Mouse (Mus musculus): ENCODE results near the gene Efcc1.

DNA sequence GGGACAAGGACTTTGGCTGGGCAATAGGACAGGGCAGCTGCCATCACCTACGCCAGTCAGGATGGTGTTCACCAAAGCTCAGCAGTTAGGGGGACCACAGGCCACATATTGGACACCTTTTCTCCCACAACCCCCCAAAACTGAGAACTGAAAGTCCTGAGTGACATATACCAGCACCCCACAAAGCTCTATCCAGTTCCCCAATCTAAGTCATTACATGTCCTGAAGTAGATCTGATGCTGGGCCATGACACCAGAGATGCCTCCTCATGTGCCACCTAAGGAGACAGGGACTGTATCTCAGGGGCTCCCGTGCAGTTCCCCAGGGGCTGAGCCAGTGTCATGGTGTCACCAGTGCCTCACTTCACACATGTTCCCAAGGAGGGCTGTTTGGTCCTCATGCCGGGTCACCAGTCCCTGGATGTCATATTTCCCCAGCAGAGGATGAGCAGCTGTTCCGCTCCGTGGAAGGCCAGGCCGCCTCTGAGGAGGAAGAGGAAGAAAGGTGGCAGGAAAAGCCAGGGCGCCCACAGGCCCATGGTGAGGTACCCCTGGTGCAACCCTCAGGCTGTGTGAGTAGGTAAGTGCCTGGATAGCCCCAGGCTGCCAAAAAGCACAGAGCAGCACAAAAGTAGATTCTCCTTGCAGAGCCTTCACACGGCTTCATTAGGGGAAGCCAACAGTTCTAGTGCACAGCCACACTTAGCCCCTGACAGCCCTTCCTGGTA is 19.7 kb downstream of the Efcc1 start:
- TF ChIP-seq CTCF (IDR thresholded peaks at IDR 0.05; ENCODE audit: low read depth): no peak
- no peak for TF ChIP-seq EP300 (IDR thresholded peaks at IDR 0.05; ENCODE audit: low read depth)
